Mouse (Mus musculus): ENCODE measurements at regions not wholly inside any gene's neighbourhood (a gene's known extent, or its start where the extent isn't known, plus 50 kb on each side); places are given as distances from the start of the nearest gene placed in this dataset.

- TF ChIP-seq CTCF (IDR thresholded peaks at IDR 0.05; ENCODE audit: borderline replicate concordance, extremely low read depth, insufficient read depth, insufficient read length) (peak; percentile 23; the same call in 1 of the 2 replicates), POLR2A (IDR thresholded peaks at IDR 0.05; ENCODE audit: borderline replicate concordance, extremely low read depth, insufficient read depth, insufficient read length, poor library complexity, severe bottlenecking) (no peak)
Measured at GRCm38 (mm10) chrX:112978583-112978982, 206.7 kb downstream of the Chm start.

Measured in brain, embryonic 14.5 days (tissue).